ENCODE assay signal across 17 mouse cellular contexts in the genomic region with DNA sequence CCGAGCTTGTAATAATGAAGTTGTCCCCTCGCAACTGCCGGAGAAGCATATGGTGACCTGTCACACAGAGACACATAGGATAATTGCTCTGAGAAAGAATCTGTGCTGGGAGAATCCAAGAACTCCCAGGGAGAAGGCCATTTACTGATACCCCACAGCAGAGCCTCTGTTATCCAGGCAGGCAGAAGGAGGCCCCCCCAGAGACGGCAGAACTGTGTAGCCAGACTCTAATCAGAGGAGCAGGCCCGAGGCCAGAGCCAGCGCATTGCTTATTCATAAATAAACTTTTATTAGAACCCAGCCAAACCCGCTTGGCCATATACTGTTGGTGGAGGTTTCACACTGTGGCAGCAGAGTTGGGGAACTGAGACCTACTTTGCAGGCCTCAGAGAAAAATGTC.
DNase-seq lines count a peak whose midpoint lies in the region; ATAC-seq and TF ChIP-seq lines count a peak whose summit lies in the region.
"Had no signal": no experiment of that assay in that cellular context is flagged by ENCODE, and none has a peak within 500 bp of the region (broad histone marks: within the 10 kb centered on the region; RNA-seq: fewer than 3 reads in every experiment).

No protein-coding gene starts in this region.

- DNase-seq in lung, adult 18-20 months = no peak
- no peak for DNase-seq in adipocyte (ENCODE audit: low spot score)
- DNase-seq in frontal cortex, postnatal 14 days (ENCODE audit: low spot score in 2 of 2) = no peak
- DNase-seq in stomach, postnatal 0 days (ENCODE audit: low spot score) = no peak
- DNase-seq: adrenal gland, adult 2 months; cerebellum, adult 9-10 months; gastrocnemius, postnatal 10 days; heart, postnatal 14 days; lung, postnatal 10 days; right cerebral cortex, postnatal 4 days had no signal

- no peaks in the 10 kb centered on the region for H3K36me3 ChIP-seq in lung, embryonic 16.5 days (ENCODE audit: control insufficient read depth, insufficient read depth, low read length)
- H3K36me3 ChIP-seq in forebrain, embryonic 12.5 days (replicated peaks) = no peaks in the 10 kb centered on the region
- no peaks in the 10 kb centered on the region for H3K36me3 ChIP-seq in hindbrain, embryonic 16.5 days (ENCODE audit: control insufficient read depth, insufficient read depth, low read length)
- no peaks in the 10 kb centered on the region for H3K36me3 ChIP-seq in midbrain, embryonic 15.5 days (replicated peaks)
- H3K36me3 ChIP-seq in stomach, postnatal 0 days (ENCODE audit: control insufficient read depth, insufficient read depth, low read length) = no peaks in the 10 kb centered on the region
- H3K36me3 ChIP-seq: intestine, embryonic 15.5 days had no signal

- peaks cover 10% of the 10 kb centered on the region for H3K9me3 ChIP-seq in lung, embryonic 16.5 days (ENCODE audit: control insufficient read depth, low read length)
- 0 out of 2 replicates have a peak, but pooled peaks cover 6% of the 10 kb centered on the region for H3K9me3 ChIP-seq in forebrain, embryonic 12.5 days
- H3K9me3 ChIP-seq in hindbrain, embryonic 16.5 days (ENCODE audit: control insufficient read depth, low read length) = no peaks in the 10 kb centered on the region
- no peaks in the 10 kb centered on the region for H3K9me3 ChIP-seq in midbrain, embryonic 15.5 days
- no peaks in the 10 kb centered on the region for H3K9me3 ChIP-seq in stomach, postnatal 0 days (ENCODE audit: control insufficient read depth, low read length)
- H3K9me3 ChIP-seq: intestine, embryonic 15.5 days had no signal

- H3K4me3 ChIP-seq in lung, embryonic 16.5 days (ENCODE audit: low read length) = no peak overlapping the region
- no peak overlapping the region for H3K4me3 ChIP-seq in forebrain, embryonic 12.5 days (replicated peaks)
- H3K4me3 ChIP-seq in hindbrain, embryonic 16.5 days (ENCODE audit: low read length) = no peak overlapping the region
- no peak overlapping the region for H3K4me3 ChIP-seq in midbrain, embryonic 15.5 days
- no peak overlapping the region for H3K4me3 ChIP-seq in stomach, postnatal 0 days (ENCODE audit: low read depth, low read length)
- H3K4me3 ChIP-seq: intestine, embryonic 15.5 days; megakaryocyte, embryonic 14.5 days had no signal

- H3K4me2 ChIP-seq in lung, embryonic 16.5 days (ENCODE audit: low read depth, low read length) = no peak overlapping the region
- no peak overlapping the region for H3K4me2 ChIP-seq in forebrain, embryonic 12.5 days
- no peak overlapping the region for H3K4me2 ChIP-seq in hindbrain, embryonic 16.5 days (ENCODE audit: low read length)
- no peak overlapping the region for H3K4me2 ChIP-seq in midbrain, embryonic 15.5 days
- H3K4me2 ChIP-seq in stomach, postnatal 0 days (replicated peaks; ENCODE audit: low read depth) = no peak overlapping the region
- H3K4me2 ChIP-seq: intestine, embryonic 15.5 days; liver, embryonic 11.5 days had no signal

- H3K4me1 ChIP-seq in lung, embryonic 16.5 days (replicated peaks; ENCODE audit: control insufficient read depth, insufficient read depth, low read length) = no peaks in the 10 kb centered on the region
- peaks cover 6% of the 10 kb centered on the region; the same call in 1 of the 2 replicates for H3K4me1 ChIP-seq in forebrain, embryonic 12.5 days
- peaks cover 6% of the 10 kb centered on the region for H3K4me1 ChIP-seq in hindbrain, embryonic 16.5 days (ENCODE audit: control insufficient read depth, insufficient read depth, low read depth, low read length)
- H3K4me1 ChIP-seq in midbrain, embryonic 15.5 days = 0 out of 2 replicates have a peak, but pooled peaks cover 3% of the 10 kb centered on the region
- no peaks in the 10 kb centered on the region for H3K4me1 ChIP-seq in stomach, postnatal 0 days (replicated peaks; ENCODE audit: control insufficient read depth, insufficient read depth)
- H3K4me1 ChIP-seq: intestine, embryonic 15.5 days; megakaryocyte, embryonic 14.5 days had no signal

- H3K27ac ChIP-seq in lung, embryonic 16.5 days (ENCODE audit: low read length) = no peak overlapping the region
- H3K27ac ChIP-seq in forebrain, embryonic 12.5 days = peak overlapping the region; percentile 36; the same call in 1 of the 2 replicates
- H3K27ac ChIP-seq in hindbrain, embryonic 16.5 days (ENCODE audit: low read depth, low read length) = no peak overlapping the region
- H3K27ac ChIP-seq in midbrain, embryonic 15.5 days = no peak overlapping the region
- H3K27ac ChIP-seq in stomach, postnatal 0 days (replicated peaks) = no peak overlapping the region
- H3K27ac ChIP-seq: intestine, embryonic 15.5 days had no signal

- H3K9ac ChIP-seq in lung, embryonic 16.5 days (ENCODE audit: low read length) = no peak overlapping the region
- H3K9ac ChIP-seq in forebrain, embryonic 12.5 days = no peak overlapping the region
- H3K9ac ChIP-seq in hindbrain, embryonic 16.5 days (ENCODE audit: low read depth, low read length) = no peak overlapping the region
- H3K9ac ChIP-seq in midbrain, embryonic 15.5 days = no peak overlapping the region
- no peak overlapping the region for H3K9ac ChIP-seq in stomach, postnatal 0 days (ENCODE audit: low read length)
- H3K9ac ChIP-seq: intestine, embryonic 15.5 days had no signal

- TF ChIP-seq EP300 in stomach, postnatal 0 days (optimal IDR thresholded peaks at IDR 0.05) = no peak

- WGBS in lung, embryonic 16.5 days = 45% methylated on average over 7 of the region's 7 CpGs
- 72% methylated on average over 7 of the region's 7 CpGs for WGBS in forebrain, embryonic 12.5 days
- 30% methylated on average over 7 of the region's 7 CpGs for WGBS in hindbrain, embryonic 16.5 days
- WGBS in midbrain, embryonic 15.5 days = 37% methylated on average over 7 of the region's 7 CpGs
- WGBS in stomach, postnatal 0 days = 59% methylated on average over 7 of the region's 7 CpGs

- TF ChIP-seq CTCF in stomach, postnatal 0 days (IDR thresholded peaks at IDR 0.05; ENCODE audit: low read depth) = no peak

- peak; percentile 20; the same call in 1 of the 2 replicates for ATAC-seq in lung, embryonic 16.5 days (ENCODE audit: low read depth)
- ATAC-seq in forebrain, embryonic 12.5 days (ENCODE audit: low FRiP score) = no peak
- ATAC-seq in hindbrain, embryonic 16.5 days = peak; percentile 65
- ATAC-seq in midbrain, embryonic 15.5 days (replicated peaks) = peak; percentile 66; the same call in 1 of the 2 replicates
- no peak for ATAC-seq in stomach, postnatal 0 days (ENCODE audit: low FRiP score, low TSS enrichment)
- ATAC-seq: intestine, embryonic 15.5 days had no signal

- H3K27me3 ChIP-seq in lung, embryonic 16.5 days (ENCODE audit: control insufficient read depth, insufficient read depth, low read depth, low read length) = peaks cover 58% of the 10 kb centered on the region
- H3K27me3 ChIP-seq in forebrain, embryonic 12.5 days = no peaks in the 10 kb centered on the region
- no peaks in the 10 kb centered on the region for H3K27me3 ChIP-seq in hindbrain, embryonic 16.5 days (replicated peaks; ENCODE audit: control insufficient read depth, insufficient read depth, low read length)
- H3K27me3 ChIP-seq in midbrain, embryonic 15.5 days (replicated peaks) = no peaks in the 10 kb centered on the region
- H3K27me3 ChIP-seq in stomach, postnatal 0 days (ENCODE audit: control insufficient read depth, insufficient read depth, low read length) = no peaks in the 10 kb centered on the region
- H3K27me3 ChIP-seq: intestine, embryonic 15.5 days; megakaryocyte, embryonic 14.5 days had no signal

Comparison
In these comparisons a context has a peak if more than half of its experiments do, and no peak if none do; other contexts are left out.
1. ATAC-seq: peak in lung, embryonic 16.5 days (single experiment), hindbrain, embryonic 16.5 days (single experiment) and midbrain, embryonic 15.5 days (single experiment); none in forebrain, embryonic 12.5 days (single experiment) and stomach, postnatal 0 days (single experiment).